Mouse (Mus musculus): Measurements from ENCODE around the gene Wdr73.

- TF ChIP-seq CTCF (IDR thresholded peaks at IDR 0.05; ENCODE audit: low read depth) (no peak), EP300 (optimal IDR thresholded peaks at IDR 0.05) (no peak)
These were observed 6.9 kb downstream of the Wdr73 start for GRCm38 (mm10) chr7:80894196-80894595.

Measured in stomach, postnatal 0 days (tissue).